In the genomic region with DNA sequence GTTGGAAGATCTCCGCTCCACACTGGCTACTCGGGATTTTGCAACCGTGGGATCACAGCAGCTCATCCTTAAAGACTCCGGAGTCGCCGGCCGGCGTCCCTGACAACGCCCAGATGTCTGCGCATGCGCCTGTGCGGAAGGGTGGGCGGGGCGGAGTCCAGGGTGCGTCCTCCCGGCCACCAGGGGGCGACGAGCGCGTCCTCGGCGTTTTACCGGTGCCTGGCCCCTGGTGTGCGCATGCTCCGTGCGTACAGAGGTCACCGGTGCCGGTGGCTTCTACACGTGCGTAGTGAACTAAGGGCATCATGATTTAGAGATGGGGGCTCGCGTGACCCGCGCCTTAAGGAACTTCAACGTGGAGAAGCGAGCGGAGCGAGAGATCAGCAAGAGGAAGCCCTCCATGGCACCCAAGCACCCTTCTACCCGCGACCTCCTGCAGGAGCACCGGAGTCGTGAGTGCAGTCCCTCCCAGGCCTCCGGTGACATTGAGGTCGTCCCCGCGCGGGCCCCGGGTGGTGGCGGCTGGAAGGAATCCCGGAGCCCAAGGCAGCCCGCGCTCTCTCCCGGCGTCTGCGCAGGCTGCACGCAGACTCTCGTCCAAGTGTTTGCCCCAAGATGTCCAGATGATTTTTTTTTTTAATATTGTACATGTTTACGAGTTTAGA, we compare ENCODE assay signal across 8 mouse cellular contexts. TPM values are rescaled to one million over a fixed set of nuclear protein-coding genes. Genes with fewer than 3 reads are reported as not detected.
A peak's percentile ranks its signal among the peaks of the same experiment; 100 is the strongest.
DNase-seq lines count a peak whose midpoint lies in the region; ATAC-seq lines count a peak whose summit lies in the region.

Gene Ndufaf4, plus strand, starts transcription at position 233 of the 665 bp plus-strand sequence.

- H3K4me3 ChIP-seq in hindbrain, embryonic 14.5 days (replicated peaks; ENCODE audit: low read length), result peak within 1 kb of the TSS; percentile 85

- peak; percentile 98 for ATAC-seq in hindbrain, embryonic 14.5 days (ENCODE audit: low FRiP score)

- no peaks in the 10 kb centered on the region for H3K27me3 ChIP-seq in hindbrain, embryonic 14.5 days (ENCODE audit: control insufficient read depth, insufficient read depth, low read length)

- peaks cover 21% of the 10 kb centered on the region for H3K36me3 ChIP-seq in hindbrain, embryonic 14.5 days (replicated peaks; ENCODE audit: control insufficient read depth, insufficient read depth)

- H3K9me3 ChIP-seq in hindbrain, embryonic 14.5 days (ENCODE audit: control insufficient read depth, low read length), result no peaks in the 10 kb centered on the region

- H3K4me2 ChIP-seq in hindbrain, embryonic 14.5 days (replicated peaks), result peak within 1 kb of the TSS; percentile 56

- WGBS in hindbrain, embryonic 14.5 days, result under 1% methylated on average over 58 of the region's 58 CpGs

- H3K27ac ChIP-seq in hindbrain, embryonic 14.5 days, result peak within 1 kb of the TSS; percentile 67

- peak within 1 kb of the TSS; percentile 77 for H3K9ac ChIP-seq in hindbrain, embryonic 14.5 days

- peaks cover 11% of the 10 kb centered on the region for H3K4me1 ChIP-seq in hindbrain, embryonic 14.5 days (replicated peaks; ENCODE audit: control insufficient read depth, insufficient read depth, low read length)

- DNase-seq in R1 (ENCODE audit: low read depth, low spot score), result peak; percentile 90
- DNase-seq in cerebellum, postnatal 25 days, result peak; percentile 99 to 100
- DNase-seq in frontal cortex, postnatal 25 days (ENCODE audit: low spot score in 2 of 2), result peak; percentile 99
- DNase-seq in hindbrain, embryonic 14.5 days (ENCODE audit: low spot score), result peak; percentile 98
- DNase-seq in layer of hippocampus, postnatal 36 days, result peak; percentile 96 to 97
- DNase-seq in lung, postnatal 36 days, result peak; percentile 97
- DNase-seq in retina, postnatal 1 day, result peak; percentile 95
- peak; percentile 96 to 99 for DNase-seq in urinary bladder, adult 18-20 months (ENCODE audit: low spot score in 2 of 2)

RNA-seq across cellular contexts. Expression of gene Ndufaf4, which starts in this region (rescaled TPM):
- 74.2 and 78.9 TPM in 2 replicates for polyA plus RNA-seq in hindbrain, embryonic 14.5 days (2014; fragmentation: Nextera tagmentation; extraction: Ambion mirVana)
- total RNA-seq in layer of hippocampus, postnatal 36 days (2021), result 10 to 100 TPM; 39.7 to 40.7 TPM

Comparison
In these comparisons a context has a peak if more than half of its experiments do, and no peak if none do; other contexts are left out.
1. Peak in every context shown above with its lines: DNase-seq, ATAC-seq, H3K4me3 ChIP-seq and H3K27ac ChIP-seq.